Mouse (Mus musculus): Measurements from ENCODE around the gene Det1. TPM values are rescaled to one million over a fixed set of nuclear protein-coding genes. Genes with fewer than 3 reads are reported as not detected.

The Det1 gene
- polyA plus RNA-seq (2012; ENCODE audit: insufficient read depth, insufficient read length, missing spikeins): 5.9 and 6.6 TPM in 2 replicates

- Histone ChIP-seq H3K27ac (replicated peaks; ENCODE audit: low read depth, low read length) (peak within 1 kb of the TSS; percentile 56), H3K4me3 (ENCODE audit: insufficient read depth, low read depth, low read length) (peak within 1 kb of the TSS; percentile 89), H3K4me1 (ENCODE audit: control insufficient read depth, insufficient read depth, insufficient read length, low read length) (peaks cover 2% of the 10 kb centered on the region; the same call in 1 of the 2 replicates)
Observed at GRCm38 (mm10) chr7:78846737-78847434, at the start of gene Det1. Gene Det1, minus strand, starts transcription at chr7:78847263.

GRCm38 (mm10) chr7:78895653-78896333 lies 48.7 kb upstream of the Det1 start, which contains the start of gene Aen:
Gene Aen, plus strand, starts transcription at chr7:78895854.
- Histone ChIP-seq H3K4me3 (ENCODE audit: insufficient read depth, low read depth, low read length) (peak within 1 kb of the TSS; percentile 84), H3K4me1 (ENCODE audit: control insufficient read depth, insufficient read depth, insufficient read length, low read length) (0 out of 2 replicates have a peak, but pooled peaks cover 3% of the 10 kb centered on the region), H3K27ac (replicated peaks; ENCODE audit: low read depth, low read length) (peak within 1 kb of the TSS; percentile 51; the same call in 1 of the 2 replicates)

DNA sequence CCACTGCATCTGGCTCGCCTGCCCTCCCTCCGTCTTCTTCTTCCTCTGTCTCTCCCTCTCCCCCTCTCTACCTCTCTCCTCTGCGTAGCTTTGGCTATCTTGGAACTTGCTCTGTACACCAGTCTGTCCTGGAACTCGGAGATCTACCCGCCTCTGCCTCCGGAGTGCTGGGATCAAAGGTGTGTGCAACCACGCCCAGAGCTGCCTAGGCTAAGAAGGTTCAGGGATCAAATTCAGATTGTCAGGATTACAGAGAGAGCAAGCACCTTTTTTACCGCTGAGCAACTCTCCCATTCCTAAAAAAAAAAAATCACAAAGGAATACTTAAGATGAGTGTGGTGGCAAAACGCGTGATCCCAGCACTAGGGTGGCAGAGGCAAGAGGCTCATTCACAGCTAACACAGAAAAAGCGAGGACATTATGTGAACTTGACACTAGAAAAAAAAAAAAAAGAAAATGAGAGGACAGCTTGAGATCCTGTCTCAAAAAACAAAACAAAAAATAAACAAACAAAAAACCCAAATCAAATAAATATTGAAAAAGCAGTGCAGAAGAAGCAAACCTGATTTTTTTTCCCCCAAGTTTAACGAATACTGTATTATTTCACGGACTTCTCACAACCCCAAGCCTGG lies 48.1 kb upstream of the Det1 start:
- Histone ChIP-seq H3K4me1 (ENCODE audit: control insufficient read depth, insufficient read depth, insufficient read length, low read length) (0 out of 2 replicates have a peak, but pooled peaks cover 3% of the 10 kb centered on the region), H3K4me3 (ENCODE audit: insufficient read depth, low read depth, low read length) (peak overlapping the region; percentile 63), H3K27ac (replicated peaks; ENCODE audit: low read depth, low read length) (0 out of 2 replicates have a peak overlapping the region, but pooled peaks have one; percentile 51)

DNA sequence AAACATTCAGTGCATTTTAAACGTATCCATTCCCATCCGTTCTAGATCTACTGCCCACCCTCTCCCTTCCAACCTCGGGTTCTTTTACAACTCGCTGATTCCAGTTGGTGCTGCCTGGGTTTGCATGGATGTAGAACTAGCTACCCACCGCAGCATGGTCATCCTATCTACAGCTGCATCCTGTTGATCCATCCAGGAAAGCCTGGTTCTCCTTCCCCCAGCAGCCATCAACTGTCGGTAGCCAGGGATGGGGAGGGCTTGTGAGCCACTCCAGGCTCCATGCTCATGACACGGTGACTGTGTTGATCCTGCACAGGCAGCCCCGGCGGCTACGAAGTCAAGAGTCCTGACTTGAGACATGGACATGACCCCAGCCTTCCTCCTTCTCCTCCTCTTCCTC lies 46.9 kb upstream of the Det1 start:
- no peak overlapping the region for H3K4me3 ChIP-seq (ENCODE audit: insufficient read depth, low read depth, low read length)
- H3K27ac ChIP-seq (replicated peaks; ENCODE audit: low read depth, low read length): no peak overlapping the region
- 0 out of 2 replicates have a peak, but pooled peaks cover 3% of the 10 kb centered on the region for H3K4me1 ChIP-seq (ENCODE audit: control insufficient read depth, insufficient read depth, insufficient read length, low read length)

DNA sequence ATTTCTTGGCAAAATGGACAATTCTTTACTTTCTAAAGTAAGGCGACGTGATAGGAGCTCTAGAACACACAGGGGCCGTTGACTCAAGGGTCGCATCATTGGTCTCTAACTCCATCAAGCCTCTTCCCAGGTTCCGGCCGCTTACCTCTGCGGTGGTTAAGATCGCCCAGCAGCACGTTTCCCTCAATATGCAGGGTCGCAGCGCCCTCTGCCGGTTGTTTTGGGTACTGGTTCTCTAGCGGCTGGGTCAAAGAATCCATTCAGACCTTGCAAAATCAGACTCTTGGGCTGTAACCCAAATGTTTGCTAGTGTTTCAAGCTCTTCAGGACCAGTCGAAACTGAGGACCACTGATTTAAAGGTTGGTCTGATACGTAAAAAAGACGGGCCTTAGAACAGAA lies 43.6 kb upstream of the Det1 start:
- 0 out of 2 replicates have a peak, but pooled peaks cover 3% of the 10 kb centered on the region for H3K4me1 ChIP-seq (ENCODE audit: control insufficient read depth, insufficient read depth, insufficient read length, low read length)
- H3K4me3 ChIP-seq (ENCODE audit: insufficient read depth, low read depth, low read length): no peak overlapping the region
- H3K27ac ChIP-seq (replicated peaks; ENCODE audit: low read depth, low read length): no peak overlapping the region

GRCm38 (mm10) chr7:78887431-78887842 lies 40.4 kb upstream of the Det1 start:
- no peaks in the 10 kb centered on the region for H3K4me1 ChIP-seq (ENCODE audit: control insufficient read depth, insufficient read depth, insufficient read length, low read length)
- no peak overlapping the region for H3K4me3 ChIP-seq (ENCODE audit: insufficient read depth, low read depth, low read length)
- H3K27ac ChIP-seq (replicated peaks; ENCODE audit: low read depth, low read length): no peak overlapping the region

DNA sequence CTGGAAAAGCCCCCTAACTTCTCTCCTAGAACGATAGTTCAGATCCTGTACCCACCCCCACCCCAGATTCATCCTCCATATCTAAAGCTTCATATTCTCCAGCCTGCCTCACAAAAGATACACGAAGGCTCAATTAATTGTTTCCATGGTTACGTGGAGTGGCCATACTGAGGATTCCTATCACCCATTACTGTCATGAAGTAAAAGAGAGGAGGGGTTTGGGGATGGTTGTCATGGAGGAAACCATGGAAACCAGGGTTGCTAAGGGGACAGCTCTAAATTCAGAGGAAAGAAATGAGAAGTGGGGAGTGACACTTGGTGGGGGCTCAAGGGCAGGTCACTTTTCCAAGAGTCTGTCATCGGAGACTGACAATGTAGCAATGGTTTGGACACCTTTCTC lies 39.4 kb upstream of the Det1 start:
- Histone ChIP-seq H3K27ac (replicated peaks; ENCODE audit: low read depth, low read length) (no peak overlapping the region), H3K4me3 (ENCODE audit: insufficient read depth, low read depth, low read length) (no peak overlapping the region)

DNA sequence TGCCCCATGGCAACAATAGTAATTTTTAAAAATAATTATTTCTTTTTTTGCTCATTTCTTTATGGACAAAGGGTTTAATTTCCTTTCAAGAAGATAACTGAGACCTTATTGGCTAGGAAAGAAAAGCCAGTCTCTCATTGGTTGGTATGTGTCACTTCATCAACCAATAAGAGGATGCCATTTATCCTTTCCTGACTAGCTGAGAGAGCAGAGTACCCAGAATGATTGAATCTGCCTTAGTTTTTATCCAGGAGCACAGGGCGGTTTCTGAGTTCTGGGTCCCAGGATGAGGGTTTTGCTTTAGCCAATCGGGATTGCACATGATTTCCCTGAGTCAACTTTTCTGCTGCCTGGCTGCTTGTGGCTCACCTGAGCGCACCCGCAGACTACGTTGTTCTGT lies 38.3 kb upstream of the Det1 start:
- H3K4me1 ChIP-seq (ENCODE audit: control insufficient read depth, insufficient read depth, insufficient read length, low read length): no peaks in the 10 kb centered on the region
- H3K4me3 ChIP-seq (ENCODE audit: insufficient read depth, low read depth, low read length): no peak overlapping the region
- no peak overlapping the region for H3K27ac ChIP-seq (replicated peaks; ENCODE audit: low read depth, low read length)

More for the DNA sequence above, 39.4 kb upstream of the Det1 start:
- H3K4me1 ChIP-seq (ENCODE audit: control insufficient read depth, insufficient read depth, insufficient read length, low read length): no peaks in the 10 kb centered on the region

DNA sequence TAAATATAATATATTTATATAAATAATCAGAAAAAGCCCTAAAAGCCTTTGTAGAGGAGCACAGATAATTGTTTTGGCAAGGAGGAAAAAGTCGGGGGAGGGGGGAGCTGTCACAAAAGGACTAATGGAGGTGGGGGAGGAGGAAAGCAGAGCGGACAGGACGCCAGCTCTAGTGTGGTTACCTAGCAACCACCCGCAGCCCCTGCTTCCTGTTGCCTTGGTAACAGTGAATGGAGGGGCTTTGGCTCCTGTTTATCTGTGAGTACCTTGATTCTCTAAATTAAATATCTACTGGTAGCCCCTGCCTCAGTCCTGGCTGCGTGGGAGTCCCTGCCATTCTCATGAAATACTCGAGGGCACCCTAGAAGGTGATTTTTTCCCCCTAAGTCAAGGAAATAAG lies 37.1 kb upstream of the Det1 start:
- Histone ChIP-seq H3K4me1 (ENCODE audit: control insufficient read depth, insufficient read depth, insufficient read length, low read length) (no peaks in the 10 kb centered on the region), H3K27ac (replicated peaks; ENCODE audit: low read depth, low read length) (no peak overlapping the region), H3K4me3 (ENCODE audit: insufficient read depth, low read depth, low read length) (no peak overlapping the region)

GRCm38 (mm10) chr7:78883726-78884060 lies 36.6 kb upstream of the Det1 start:
- no peaks in the 10 kb centered on the region for H3K4me1 ChIP-seq (ENCODE audit: control insufficient read depth, insufficient read depth, insufficient read length, low read length)
- no peak overlapping the region for H3K4me3 ChIP-seq (ENCODE audit: insufficient read depth, low read depth, low read length)
- no peak overlapping the region for H3K27ac ChIP-seq (replicated peaks; ENCODE audit: low read depth, low read length)

- H3K4me3 ChIP-seq (ENCODE audit: insufficient read depth, low read depth, low read length): no peak overlapping the region
- no peak overlapping the region for H3K27ac ChIP-seq (replicated peaks; ENCODE audit: low read depth, low read length)
Observed at GRCm38 (mm10) chr7:78883016-78883725, 36.1 kb upstream of the Det1 start.

GRCm38 (mm10) chr7:78882469-78882837 lies 35.4 kb upstream of the Det1 start:
- H3K4me1 ChIP-seq (ENCODE audit: control insufficient read depth, insufficient read depth, insufficient read length, low read length): no peaks in the 10 kb centered on the region

More at GRCm38 (mm10) chr7:78883016-78883725, 36.1 kb upstream of the Det1 start:
- H3K4me1 ChIP-seq (ENCODE audit: control insufficient read depth, insufficient read depth, insufficient read length, low read length): no peaks in the 10 kb centered on the region

GRCm38 (mm10) chr7:78881607-78882468 lies 34.8 kb upstream of the Det1 start:
- H3K4me1 ChIP-seq (ENCODE audit: control insufficient read depth, insufficient read depth, insufficient read length, low read length): no peaks in the 10 kb centered on the region
- H3K4me3 ChIP-seq (ENCODE audit: insufficient read depth, low read depth, low read length): no peak overlapping the region
- no peak overlapping the region for H3K27ac ChIP-seq (replicated peaks; ENCODE audit: low read depth, low read length)

More at GRCm38 (mm10) chr7:78882469-78882837, 35.4 kb upstream of the Det1 start:
- H3K27ac ChIP-seq (replicated peaks; ENCODE audit: low read depth, low read length): no peak overlapping the region
- no peak overlapping the region for H3K4me3 ChIP-seq (ENCODE audit: insufficient read depth, low read depth, low read length)

DNA sequence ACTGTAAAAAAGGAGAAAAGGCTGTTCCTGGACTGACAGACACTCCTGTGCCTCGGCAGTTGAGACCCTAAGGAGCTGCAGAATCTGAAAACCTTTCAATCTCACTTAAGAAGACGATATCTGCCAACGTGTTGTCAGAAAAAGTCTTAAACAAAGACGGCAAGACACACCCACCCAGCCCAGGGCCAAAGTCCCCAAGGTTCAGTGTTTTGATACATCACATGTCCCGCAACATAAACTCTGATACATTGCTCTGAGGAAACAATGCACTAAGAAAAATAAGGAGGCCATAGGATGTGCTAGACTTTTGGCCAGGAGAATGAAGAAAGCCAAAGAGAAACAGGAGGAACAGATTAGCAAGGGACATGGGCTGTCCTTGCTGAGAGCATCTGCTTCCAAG lies 25.8 kb upstream of the Det1 start:
- Histone ChIP-seq H3K4me1 (ENCODE audit: control insufficient read depth, insufficient read depth, insufficient read length, low read length) (no peaks in the 10 kb centered on the region), H3K4me3 (ENCODE audit: insufficient read depth, low read depth, low read length) (no peak overlapping the region), H3K27ac (replicated peaks; ENCODE audit: low read depth, low read length) (no peak overlapping the region)

Data from brown adipose tissue, adult 24 weeks (tissue).